Mouse (Mus musculus) liver, adult 10 weeks (tissue): ENCODE results near the gene Nckap5. TPM values are rescaled to one million over a fixed set of nuclear protein-coding genes. Genes with fewer than 3 reads are reported as not detected.

Source experiments
- polyA plus RNA-seq: library from polyadenylated mRNA; stranded (reverse); fragments of 350-450 nt; fragmentation: Illumina TruSeq; extraction: RNeasy Lipid Tissue Mini Kit (QIAGEN cat#74804); gene quantifications from one replicate; pipeline ENCODE4 v1.2.3, GENCODE M21; 2014; ENCODE audit warnings: low read depth, low replicate concordance

Gene Nckap5
- 1.7 TPM for polyA plus RNA-seq

GRCm38 (mm10) chr1:126830031-126830927 lies at the start of gene Nckap5:
Gene Nckap5 (minus strand): TSS chr1:126830799.

GRCm38 (mm10) chr1:125912601-125913600 lies 917.7 kb downstream of the Nckap5 start, which contains the start of gene Lypd1:
Gene Lypd1 (minus strand): TSS chr1:125913101.

